Mouse (Mus musculus) liver (tissue): Measurements from ENCODE around the gene Zc3h8.

Source experiments
- DNase-seq: peaks from one replicate; pipeline ENCODE4 v3.0.0-alpha.2; 2020; ENCODE audit warnings: mixed read lengths

Zc3h8 gene

DNA sequence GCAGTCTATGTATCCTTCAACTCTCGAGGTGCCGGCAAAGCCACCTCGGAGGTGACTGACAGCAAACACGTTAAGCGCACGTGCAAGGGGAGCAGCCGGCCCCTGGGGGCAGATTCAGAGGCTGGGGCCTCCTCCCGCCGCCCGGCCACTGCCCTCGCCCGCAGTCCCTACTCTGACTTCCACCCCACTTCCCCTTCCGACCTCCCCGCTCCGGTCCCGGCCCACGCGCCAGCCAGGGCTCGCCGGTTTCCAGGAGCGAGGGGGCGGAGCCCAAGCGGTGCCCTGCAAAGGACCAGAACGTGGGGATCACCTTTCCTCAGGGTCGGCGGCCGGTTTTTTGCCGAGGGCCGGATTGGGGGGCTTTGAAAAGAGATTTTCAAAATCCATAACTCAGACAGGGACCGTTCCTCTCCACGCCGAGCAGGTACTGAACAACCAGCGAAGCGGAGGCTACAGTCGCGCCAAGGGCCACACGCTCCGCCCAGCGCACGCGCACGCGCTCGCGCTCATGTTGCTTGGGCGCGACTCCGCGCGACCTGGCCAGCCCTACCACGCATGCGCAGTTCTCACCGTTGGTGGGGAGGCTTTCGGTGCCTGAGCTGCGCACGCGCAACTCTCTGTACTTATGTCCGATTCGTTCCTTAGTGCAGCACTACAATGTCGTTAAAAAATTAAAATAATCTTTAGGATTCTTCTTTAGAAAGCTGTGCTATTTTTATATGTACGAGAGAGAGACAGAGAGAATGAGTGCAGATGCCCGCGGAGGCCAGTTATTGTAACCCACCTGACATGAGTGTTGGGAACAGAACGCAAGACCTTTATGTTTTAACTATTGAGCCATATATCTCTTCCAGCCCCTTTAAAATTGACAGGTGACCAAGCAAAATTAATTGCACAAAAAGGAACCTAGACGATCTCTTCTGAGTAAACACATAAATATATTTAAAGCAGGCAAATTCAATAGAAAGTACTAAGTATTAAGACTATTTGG, at the start of gene Zc3h8:
TSS of gene Zc3h8 (minus strand) at position 540 of the 991 bp plus-strand sequence.
- DNase-seq: peak; percentile 99

DNA sequence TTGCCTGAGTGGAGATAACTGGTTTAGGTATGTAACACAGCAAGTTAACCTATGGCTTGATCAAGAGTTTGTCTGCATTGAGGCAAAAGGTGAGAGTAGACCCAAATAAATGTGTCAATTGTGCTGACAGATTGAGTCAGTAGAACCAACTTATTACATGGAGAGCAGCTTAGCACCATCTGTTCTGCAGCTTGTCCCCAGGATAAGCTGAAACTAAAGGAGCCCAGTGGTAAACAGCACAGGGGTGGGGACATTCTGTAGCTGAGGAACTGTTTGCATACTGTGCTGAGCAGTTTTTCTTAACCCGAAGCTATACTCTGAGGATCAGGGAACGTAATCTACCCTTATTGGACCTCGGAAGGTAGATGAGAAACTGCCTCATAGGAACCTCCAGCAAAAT, 40.9 kb upstream of the Zc3h8 start:
- DNase-seq: no peak

DNA sequence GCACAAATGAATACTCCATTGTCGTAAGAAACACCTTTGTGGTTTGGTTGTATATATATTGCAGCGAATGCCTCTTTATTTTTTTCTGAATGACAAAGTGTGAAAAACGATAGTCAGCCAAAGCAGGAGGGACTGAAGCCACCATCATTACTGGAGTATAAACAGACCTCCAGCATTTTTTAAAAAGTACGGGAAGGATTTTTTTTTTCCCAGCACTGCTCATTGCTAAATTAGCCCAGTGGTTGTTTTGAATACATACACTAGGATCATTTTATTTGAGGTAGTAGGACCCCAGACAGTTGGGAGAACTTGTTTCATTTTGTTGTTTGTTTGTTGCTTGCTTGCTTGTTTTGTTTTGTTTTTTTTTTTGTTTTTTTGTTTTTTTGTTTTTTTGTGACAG, 31.7 kb upstream of the Zc3h8 start:
- DNase-seq: no peak

DNA sequence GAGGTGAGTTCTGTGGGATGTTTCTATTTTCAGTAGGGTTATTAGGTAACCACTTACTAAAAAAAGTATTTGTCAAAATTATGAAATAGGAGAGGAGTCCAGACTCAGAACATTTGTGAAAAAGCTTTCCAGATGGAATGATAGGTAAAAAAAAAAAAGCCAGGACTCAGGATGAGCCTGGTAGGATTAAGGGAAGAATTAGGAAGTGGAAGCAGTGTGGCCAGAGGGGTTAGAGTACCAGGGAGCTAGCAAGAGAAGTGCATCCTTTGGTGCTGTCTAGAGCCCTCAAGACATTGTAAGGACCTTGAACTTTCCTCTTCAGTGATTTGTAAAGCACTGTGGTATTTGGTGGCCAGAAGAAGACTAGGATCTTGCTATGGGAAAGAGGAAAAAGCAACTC, 28.4 kb upstream of the Zc3h8 start:
- DNase-seq: no peak

DNA sequence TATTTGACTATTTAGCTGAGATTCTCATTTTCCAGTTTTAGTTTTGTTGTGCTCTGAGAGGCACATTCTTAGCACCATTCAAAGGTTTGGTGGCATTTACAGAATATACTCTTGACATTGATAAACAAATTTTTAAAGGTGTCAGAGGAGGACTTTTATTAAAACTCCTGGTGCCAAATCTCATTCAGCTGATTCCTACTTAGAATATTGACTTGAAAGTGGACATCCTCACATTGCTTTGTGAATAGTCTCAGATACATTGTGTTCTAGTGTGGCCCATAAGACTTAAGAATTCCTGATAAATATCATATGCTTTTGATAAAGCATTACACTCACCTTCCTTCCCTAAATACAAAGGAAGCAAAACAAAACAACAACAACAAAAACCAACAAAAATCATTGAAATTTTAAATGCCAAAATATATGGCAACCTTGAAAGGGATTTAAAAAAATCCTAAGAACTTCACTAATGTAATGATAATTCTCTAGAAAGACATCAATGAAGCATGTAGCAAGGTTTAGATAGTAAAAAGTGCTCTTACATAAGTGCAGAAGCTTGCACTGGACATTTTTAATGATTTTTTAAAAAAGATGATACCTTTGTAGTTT, 24.7 kb upstream of the Zc3h8 start:
- DNase-seq: no peak

DNA sequence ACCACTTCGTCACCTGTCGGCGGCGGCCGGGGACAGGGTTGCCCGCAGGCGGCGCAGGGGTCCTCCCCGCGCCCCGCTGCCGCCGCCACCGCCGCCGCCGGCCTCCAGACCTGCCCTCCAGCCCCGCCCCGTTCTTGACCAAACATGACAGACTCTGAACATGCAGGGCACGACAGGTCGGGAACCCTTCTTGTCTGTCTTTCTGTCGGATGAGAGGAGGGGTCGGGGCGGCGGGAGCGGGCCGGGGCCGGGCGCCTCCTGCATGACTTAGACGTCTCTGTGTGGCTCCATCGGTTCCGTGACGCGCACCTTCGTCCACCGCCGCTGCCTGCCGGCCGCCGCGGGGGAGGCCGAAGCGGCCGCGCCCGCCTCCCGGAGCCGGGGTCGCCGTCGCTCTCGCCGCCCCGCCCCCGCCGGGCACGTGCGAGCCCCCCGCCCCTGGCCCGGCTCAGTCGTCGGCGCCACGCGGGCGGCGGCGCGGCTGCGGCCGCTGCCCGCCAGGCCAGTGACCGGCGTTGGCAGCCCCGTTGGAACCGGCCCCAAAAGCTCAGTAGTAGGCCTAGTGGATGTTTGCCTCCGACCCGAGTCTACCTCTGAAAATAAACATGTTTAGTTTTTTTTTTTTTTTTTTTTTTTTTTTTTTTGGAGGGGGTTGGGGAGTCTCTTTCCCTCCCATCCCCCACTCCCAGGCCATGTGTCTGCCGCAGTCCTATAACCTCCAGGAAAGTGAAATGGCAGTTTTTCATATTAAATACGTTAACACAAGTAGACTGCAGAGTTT, 24.0 kb upstream of the Zc3h8 start, which contains the start of gene Gm10762:
TSS of gene Gm10762 (minus strand) at position 65 of the 781 bp plus-strand sequence.
- peak; percentile 88 for DNase-seq

DNA sequence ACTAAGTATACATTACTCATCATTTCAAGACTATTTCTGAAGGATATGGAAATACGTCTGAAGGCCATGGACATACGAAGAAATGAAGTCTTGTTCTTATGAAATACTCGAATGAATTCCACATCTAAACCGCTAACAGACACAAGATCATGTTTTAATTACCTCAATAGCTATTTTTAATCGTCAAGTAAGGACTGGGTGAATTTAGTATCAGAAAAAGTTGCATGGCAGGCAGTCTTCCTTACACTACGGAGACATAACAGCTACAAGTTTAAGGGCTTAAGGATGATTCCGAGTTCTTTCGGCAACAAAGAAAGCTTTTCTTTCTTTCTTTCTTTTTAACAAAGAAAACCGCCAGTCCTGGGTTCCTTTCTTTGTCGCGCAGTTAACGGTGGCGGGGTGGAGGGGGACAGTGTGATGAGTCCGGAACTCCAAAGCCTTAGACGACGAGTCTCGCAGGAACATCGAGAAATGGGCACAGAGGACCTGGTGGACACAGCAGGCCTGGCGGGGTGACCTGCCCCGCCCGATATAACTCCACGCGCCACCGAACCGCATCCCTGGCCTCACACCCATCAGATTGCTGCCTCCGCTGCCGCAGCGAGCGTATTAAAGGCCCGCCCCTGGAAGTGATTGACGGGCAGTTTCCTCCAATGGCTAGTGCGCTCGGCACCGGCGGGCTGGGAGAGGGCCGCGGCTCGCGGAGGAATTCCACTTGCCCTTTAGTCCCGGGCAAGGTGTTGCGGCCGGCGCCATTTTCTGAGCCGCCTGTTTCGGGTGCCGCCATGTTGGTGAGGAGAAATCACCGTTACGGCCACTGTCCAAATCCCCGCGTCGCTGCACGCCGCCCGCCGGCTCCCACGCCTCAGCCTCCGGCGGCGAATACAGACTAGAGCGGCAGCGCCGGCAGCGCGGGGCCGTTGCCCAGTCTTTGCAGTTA, 23.0 kb upstream of the Zc3h8 start, which contains the start of gene Zc3h6:
TSS of gene Zc3h6 (plus strand) at position 762 of the 940 bp plus-strand sequence.
- peak; percentile 98 for DNase-seq

DNA sequence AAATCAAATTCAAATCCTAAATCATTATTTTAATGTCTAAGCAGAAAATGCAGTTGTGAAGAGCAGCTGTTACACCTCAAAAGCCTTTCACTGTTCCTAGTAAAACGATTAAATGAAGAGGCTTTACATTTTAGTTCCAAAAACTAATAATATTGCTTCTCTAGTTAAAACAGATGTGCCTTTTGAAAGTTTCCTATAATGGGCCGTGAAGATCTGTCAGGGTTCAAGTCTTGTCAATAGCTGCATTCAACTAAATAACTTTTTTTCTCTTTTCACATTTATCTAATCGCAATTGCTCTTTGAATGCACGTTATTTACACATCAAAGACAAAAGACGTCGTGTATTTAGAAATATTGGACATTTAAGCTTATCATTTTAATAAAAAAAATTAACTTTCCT, 22.4 kb upstream of the Zc3h8 start:
- DNase-seq: no peak

DNA sequence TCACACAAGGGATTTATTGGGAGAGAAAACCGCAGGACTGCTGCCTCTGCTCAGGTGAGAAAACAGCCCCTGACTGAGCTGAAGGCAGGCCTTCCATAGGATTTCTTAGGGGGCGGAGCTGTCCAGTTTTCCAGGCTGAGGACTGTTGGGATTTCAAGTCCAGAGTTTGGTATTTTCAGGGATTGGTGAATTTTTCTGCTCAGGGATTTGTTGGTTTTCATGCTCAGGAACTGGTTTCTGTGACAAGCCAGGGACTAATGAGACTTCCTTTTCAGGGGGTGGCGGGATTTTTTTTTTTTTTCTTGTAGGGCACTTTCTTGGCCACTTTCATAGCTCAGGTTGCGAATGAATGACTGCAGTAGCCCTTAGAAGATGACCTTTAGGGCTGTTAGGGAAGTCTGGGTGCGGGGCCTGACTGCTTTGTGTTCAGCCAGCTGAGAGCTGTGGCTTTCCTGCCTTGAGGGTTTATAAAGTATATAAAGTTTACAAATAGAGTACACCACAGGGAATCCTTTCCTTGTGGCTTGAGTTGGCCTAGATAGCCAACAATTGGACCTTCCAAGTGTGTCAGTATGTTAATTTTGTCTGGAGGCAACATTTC, 21.7 kb upstream of the Zc3h8 start:
- no peak for DNase-seq

DNA sequence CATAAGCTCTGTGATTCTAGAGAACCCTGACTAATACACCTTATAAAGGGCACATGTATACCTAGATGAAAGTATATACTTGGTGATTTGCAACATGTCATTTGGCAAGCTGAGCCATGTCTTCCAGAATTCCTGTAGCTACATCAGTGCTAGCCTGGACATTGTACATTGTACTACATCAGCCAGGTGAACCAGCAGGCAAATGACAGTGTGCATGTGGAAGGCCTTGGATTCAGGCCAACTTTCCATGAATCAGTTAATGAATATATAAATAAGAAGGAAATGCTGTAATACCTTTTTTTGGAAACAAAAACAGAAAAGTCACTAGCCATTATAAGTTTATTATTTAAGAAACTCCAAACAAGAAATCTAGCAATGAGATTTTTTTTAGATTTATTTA, 10.3 kb upstream of the Zc3h8 start:
- DNase-seq: no peak

DNA sequence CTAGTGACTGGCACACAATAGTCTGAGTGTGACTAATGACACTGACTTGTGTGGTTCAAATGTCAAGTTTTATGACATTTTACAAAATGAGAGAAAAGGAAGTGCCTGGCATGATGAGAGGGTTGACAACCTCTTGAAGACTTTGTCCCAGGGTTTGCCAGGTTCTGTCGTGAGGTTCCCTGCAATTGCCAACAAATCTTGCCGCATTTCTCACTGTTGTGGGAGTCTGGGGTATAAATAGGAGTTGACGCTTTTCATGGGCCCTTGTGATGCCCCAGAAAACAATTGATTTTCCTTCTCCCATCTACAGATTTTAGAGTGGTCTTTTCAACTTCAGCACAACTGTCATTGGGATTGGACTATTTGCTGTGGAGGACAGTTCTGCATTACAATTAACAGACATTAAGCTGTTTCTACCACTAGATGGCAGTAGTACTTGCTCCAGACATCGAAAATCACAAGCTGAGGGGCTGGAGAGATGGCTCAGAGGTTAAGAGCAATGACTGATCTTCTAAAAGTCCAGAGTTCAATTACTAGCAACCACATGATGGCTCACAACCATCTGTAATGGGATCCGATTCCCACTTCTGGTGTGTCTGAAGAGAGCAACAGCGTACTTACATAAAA, 4.2 kb upstream of the Zc3h8 start:
- peak; percentile 27 for DNase-seq

DNA sequence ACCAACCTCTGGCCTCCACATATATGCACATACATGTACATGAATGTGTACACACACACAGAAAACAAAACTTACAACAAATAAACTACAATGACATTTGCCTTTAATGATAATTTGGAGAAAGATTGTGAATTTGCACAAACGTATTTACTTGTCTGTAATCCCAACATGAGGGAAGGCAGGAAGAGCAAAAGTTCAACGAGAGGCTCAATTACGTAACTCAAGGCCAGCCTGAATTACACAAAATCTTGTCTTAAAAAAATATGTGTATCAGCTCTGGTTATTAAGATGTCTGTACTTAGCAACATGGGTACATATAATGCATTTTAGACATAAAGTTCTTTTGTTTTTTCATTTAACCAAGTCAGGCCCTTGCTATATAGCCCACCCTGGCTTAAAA, 7.6 kb downstream of the Zc3h8 start:
- DNase-seq: no peak

DNA sequence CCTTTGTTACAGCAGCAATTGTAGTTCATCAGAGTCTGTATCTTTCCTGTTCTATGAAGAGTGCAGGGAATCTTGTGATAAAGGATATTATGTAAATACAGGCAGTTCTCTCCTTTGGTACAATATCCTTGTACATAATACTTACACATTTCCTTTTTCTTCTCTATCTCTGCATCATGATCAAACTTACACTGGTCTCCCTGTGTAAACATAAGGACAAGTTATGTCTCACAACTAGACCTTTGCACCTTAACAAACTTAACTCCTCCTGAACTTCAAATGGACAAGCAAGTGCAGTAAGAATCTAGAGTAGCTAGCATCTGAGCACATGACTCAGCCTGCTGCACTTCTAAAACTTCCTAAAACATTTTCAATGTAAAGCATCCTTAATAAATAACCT, 13.2 kb downstream of the Zc3h8 start:
- no peak for DNase-seq

DNA sequence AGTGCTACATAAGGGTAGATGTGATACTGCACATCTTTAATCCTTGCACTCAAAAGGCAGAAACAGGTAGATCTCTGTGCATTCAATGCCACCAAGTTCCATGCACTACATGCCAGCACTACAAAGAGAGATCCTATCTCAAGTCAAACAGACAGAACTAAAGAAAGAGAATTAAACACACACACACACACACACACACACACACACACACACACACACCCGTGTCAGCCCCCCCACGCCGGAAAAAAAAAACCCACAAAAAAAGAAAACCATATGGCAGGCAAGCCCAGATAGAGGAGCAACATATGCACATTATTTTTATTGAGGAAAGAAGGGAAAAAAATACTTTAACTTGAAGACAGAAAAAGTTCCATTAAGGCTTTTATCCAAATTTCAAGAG, 15.4 kb downstream of the Zc3h8 start:
- DNase-seq: no peak

DNA sequence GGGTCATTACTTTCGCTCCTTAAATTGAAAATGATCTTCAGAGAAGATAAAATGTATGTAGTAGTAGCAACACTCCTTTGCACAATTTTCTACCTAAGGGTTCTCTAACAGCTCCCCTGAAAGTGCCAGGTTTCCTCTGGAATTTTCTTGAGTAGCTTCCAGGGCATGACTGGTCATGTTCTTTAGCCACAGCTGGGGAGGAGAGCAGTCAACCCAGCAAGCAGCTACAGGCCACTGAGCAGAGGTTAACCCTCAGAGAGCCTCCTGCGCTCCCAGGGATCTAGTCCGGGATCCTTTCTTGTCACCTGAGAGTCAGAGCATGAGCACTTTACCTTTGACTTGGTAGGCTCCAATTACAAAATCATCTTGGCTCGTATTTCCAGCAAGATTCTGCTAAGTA, 19.1 kb downstream of the Zc3h8 start:
- DNase-seq: no peak

DNA sequence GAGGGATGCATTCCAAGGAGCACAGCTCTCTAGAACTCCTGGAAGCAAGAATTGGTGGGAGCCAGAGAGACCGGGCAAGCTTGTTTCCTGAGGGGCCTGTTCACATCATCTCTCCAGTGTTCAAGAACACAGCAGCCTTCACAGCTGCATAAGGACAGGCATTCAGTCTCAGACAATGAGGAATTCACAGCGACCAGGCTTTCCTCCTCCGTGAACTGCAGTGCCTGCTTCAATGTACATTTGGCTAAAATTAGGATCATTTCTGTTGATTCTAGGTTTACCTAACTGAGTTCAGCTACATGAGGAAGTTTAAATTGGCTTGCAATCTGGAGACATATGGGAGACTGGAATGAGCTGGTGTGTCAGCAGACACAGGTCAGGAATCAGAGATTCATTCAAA, 27.3 kb downstream of the Zc3h8 start:
- no peak for DNase-seq

DNA sequence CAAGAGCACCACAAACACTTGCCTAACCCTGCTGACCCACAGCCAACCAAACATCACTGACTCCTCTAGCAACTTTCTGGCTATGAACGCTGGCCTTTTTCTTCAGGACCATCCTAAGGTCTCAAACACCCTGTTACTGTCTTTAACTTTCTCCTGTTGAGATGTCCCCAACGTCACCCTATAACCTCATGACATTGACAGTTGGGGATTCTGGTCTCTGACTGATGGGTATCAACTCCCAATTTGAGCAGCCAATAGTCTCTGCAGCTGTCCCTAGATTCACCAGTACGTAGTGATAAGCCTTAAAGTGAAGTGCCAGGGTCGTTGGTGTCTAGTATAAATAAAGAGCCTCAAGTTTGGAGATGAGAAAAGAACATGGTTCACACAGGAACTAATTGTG, 28.9 kb downstream of the Zc3h8 start:
- DNase-seq: no peak

DNA sequence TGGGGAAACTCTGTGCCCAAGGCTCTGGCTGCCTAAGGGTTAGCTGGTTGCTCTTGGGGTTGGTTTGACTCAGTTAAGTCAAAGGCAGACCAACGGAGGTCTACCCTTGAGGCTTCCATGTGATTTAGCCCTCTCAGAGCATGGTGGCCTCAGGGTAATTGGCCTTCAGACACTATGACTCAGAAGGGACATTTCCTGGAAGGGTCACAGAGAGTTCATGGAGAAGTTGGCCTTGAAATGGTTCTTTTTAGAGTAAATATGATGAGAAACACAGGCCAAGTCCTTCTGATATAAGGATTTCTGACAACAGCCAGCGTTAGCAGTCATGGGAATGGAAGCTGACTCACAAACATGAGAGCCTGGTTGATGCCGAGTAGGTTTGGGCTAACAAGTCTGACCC, 40.2 kb downstream of the Zc3h8 start:
- DNase-seq: no peak

DNA sequence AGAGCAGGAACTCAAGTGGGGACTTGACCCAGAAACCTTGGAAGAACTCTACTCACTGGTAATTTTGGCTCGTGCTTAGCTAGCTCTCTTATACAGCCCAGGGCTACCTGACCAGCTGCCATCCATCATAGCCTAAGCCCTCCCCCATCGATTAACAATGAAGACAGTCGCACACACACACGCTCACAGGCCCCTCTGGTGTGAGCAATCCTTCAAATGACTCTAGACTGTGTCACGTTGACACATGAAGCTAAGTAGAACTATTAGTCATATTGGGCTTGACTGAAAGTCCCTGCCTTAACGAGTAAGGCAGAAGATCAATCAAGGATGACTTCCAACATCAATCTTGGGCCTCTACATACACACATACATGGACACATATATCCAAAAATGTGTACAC, 41.0 kb downstream of the Zc3h8 start:
- no peak for DNase-seq

DNA sequence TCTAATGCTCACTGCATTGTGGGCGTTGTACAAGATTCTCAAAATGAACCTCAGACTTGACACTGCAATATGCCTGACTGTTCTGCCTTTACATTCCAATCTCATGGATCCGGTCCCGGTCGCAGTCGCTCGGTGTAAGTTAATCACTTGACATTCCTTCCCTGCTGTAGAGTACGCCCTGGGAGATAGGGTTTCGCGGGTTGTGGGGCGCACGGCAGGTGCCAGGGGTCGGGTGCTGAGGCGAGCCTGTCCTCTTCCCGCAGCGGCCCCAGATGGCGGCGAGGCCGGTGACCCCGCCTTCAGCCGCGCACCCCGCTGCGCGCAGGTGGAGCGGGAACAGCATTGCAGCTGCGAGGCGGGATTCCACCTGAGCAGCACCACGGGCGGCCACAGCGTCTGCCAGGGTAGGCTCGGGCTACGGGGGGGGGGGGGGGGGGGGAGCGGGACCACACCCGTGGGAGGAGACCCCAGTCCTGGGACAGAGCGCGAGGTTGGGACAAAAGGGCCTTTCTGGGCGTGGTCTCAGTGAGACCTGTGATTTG, 51.6 kb downstream of the Zc3h8 start:
- no peak for DNase-seq
